Mouse (Mus musculus) bone marrow macrophage, adult 2 months (primary cell): ENCODE results near the gene Rps6kb2.

Source experiments
- CTCF ChIP-seq: IDR thresholded peaks from 2 replicates; pipeline ENCODE4 v1.5.1; 2012; ENCODE audit warnings: low read depth, mild to moderate bottlenecking, low read length, moderate library complexity
- POLR2A ChIP-seq: IDR thresholded peaks from 2 replicates; pipeline ENCODE4 v1.6.1; 2012; ENCODE audit warnings: mild to moderate bottlenecking, low read depth, low read length, borderline replicate concordance

DNA sequence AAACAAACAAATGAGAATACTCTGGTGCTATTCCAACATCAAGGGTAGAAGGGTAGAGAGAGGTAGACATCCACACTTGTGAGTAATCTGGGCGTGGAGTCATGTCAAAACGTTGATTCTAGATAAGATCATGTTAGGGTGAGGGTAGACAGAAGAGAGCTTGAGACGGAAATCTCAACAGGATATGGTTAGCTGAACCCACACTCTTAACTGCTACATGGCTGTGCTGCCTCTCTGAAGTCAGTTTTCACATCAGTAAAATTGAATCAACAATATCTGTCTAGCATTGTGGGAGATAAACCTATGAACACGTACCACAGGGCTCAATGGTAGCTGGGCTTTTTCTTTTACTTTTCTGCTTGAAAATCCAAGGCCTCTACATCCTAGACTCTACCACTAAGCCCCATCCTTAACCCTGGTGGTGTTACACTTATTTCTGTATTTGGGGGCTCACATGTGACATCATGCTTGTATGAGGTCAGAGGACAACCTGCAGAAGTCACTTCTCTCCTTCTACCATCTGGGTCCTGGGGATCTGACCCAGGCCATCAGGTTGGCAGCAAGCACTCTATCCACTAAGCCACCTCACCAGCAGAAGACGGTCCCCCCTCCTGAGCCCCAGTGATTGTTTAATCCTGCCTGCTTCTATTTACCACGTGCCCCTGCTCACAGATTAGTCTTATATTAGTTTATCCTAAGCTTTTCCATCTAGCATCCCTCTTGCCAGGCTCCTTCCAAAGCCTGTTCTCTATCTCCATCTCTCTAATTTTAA lies 43.3 kb downstream of the Rps6kb2 start:
- TF ChIP-seq CTCF = no peak
- TF ChIP-seq POLR2A = no peak
